Mouse (Mus musculus) gonadal fat pad, adult 2 months (tissue): Measurements from ENCODE around the gene Nptxr. TPM values are rescaled to one million over a fixed set of nuclear protein-coding genes. Genes with fewer than 3 reads are reported as not detected.
A peak's percentile ranks its signal among the peaks of the same experiment; 100 is the strongest.

Experiments
- DNase-seq: peaks from one replicate; pipeline ENCODE4 v3.0.0-alpha.2; 2012; ENCODE audit warnings: low read depth
- polyA plus RNA-seq: library from polyadenylated mRNA; depleted of rRNA; stranded (reverse); fragments of >200 nt; gene quantifications from 2 replicates; pipeline ENCODE4 v1.2.3, GENCODE M21; 2012; rRNA removed

Nptxr gene
- polyA plus RNA-seq, 1 experiment: 2.7 TPM

DNA sequence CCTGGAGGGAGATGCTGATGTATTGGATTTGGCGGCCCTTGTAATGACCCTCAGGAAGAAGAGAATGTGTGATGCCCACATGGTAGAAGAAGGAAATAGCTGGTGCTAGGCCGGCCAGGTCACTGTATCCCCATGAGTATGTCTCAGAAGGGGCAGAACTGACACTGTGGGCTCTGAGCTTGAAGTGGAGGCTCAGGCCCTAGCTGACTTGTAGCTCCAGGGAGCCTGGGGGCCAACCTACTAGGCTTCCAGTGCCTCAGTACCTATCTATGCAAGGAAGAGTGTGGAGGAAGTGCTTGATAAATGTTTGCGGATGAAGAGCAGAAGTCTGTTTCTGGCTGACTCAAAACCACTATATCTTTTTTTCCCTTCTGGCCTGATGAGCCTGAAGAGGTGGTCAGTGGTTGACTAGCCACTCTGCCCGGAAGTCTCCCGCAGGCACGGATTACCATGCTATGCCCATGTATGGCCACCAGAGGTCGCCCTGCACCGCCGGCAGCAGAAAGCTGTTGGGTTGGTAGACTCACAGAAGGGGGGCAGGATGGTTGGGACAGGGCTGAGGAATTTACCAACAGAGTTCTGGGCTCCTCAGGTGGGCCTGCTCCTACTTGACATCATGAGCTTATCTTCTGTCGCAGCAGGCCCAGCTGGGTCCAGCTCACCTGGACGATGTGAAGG is 51.7 kb downstream of the Nptxr start:
- no peak for DNase-seq

DNA sequence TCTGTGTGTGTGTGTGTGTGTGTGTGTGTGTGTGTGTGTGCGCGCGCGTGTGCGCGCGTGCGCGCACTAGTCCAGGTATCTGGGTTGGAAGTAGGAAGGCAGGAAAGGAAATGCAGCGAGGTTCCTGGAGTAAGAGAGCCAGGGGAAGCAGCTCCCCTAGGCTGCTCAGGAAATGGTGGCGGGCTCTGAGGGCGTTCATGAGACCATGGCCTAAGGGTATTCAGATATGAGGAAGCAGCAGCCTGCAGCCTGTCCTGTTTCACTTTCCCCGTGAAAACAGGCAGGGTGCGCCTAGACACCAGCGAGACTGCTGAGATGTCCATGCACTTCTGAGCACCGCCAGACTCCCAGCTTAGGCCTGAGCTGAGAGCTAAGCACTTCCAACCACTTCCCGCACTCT is 52.8 kb downstream of the Nptxr start:
- DNase-seq: no peak

DNA sequence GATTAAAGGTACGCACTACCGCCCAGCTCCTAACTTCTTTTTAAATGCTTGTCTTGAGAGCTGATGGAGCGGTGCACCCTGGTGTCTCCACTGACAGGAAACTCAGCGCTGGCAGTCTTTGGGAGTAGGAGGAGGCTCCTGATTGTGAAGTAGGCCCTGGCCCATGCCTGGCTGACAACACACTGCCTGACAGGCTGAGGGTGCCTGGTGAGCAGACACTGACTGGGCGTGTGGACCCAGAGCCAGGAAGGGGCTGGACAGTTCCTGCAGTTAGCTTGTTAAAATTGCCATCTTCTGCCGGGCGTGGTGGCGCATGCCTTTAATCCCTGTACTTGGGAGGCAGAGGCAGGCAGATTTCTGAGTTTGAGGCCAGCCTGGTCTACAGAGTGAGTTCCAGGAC is 54.3 kb downstream of the Nptxr start:
- no peak for DNase-seq

DNA sequence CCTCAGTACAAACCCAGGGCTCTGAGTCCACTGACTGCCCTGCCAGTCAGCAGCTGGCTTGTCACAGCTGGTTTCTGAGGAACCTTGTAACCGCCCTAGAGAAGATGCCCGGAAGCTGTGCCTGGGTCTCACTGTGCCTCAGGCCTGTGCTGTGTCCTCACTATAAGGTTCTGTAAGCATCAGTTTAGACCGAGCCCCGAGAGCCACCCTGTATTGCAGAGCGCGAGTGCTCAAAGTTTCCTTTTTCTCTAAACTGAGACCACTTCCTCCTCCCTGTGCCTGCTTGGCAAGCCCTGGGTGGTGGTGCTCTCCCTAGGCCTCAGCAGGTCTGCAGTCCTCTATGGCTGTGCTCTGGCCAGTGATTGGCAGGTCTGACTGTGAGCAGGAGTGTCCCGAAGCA is 55.4 kb downstream of the Nptxr start:
- no peak for DNase-seq

DNA sequence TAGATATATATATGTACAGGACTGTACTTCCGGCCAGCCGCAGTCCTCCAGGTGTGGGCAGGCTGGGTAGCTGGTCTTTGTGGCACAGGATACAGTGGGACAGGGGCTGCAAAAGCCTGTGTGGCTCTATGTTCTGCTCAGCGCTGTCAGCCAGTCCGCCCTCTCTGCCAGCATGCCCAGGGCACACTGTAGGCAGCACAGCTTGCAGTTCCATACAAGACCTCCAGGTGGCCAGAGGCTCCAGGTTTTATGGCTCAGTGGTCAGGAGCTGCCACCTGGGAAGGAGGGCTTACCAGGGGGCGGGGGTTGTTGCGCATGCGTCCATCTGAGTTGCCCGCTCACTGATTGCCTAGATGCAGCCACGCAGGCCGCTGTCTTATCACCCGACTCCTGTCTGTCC is 56.6 kb downstream of the Nptxr start:
- no peak for DNase-seq

DNA sequence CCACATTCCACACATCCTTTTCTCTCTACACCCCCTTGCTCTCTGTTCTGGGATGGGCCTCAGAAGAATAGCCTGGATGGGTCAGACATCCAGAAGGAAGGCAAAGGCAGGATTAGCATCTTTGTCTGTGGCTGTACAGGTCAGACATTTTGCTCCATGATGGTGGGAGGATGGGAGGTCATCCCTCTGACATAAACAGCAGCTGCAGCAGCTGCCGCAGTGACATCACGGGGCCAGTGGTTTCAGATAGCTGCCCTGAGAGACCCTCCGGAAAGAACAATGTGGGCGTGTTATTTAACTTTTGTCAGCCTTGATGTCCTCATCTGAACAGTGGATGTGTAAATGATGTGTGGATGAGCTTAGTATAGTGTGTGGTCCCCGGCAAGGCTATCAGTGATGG is 58.7 kb downstream of the Nptxr start:
- DNase-seq: no peak

DNA sequence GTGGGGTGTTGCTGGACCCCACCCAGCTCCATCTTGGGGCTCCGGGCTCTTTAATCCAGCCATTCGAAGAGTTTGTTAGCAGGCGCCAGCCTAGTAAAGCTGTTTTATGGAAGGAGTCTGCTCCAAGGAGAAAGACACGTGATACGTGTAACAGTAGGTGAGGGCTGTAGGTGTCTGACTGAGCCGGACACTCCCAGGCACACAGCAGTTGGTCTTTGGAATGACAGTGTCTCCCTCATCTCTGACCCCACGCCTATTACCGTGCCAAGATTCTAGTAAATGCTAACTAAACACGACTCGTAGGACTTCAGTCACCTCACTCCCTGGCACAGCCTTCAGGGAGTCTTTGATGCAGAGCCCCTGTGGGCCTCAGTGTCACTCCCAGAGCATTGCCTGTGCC is 59.3 kb downstream of the Nptxr start:
- DNase-seq: no peak

DNA sequence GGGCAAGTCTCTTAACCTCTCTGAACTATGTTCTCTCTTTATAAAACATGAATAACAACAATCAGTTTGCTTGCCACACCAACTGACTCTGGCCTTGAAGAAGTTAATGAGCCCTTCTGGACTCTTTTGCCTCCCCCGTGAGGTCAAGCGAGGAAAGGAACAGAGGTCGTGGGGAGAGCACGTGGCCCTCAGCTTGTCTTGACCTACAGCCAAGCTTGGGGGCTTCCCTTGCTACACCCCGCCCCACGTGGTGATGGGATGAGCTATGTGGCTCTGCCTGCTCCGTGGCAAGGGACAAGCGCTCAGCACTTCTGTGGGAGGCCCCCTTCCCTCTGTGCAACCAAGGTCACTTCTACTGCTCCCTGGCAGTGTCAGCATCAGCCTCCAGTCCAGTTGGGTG is 59.8 kb downstream of the Nptxr start:
- no peak for DNase-seq

DNA sequence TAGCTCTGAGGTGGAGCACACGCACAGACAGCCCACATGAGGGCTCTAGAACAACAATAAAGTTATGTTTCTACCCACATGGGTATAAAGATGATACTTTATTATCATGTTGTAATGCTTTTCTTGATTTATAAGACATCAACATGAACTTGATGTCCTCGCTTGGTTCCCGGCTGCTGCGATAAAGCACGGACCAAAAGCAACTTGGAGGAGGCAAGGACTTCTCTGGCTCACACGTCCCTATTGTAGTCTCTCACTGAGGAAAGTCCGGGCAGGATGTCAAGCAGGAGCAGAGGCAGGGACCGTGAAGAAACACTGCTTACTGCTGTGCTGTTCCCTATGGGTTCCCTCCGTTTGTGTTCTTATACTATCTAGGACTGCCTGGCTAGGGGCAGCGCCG is 60.6 kb downstream of the Nptxr start:
- DNase-seq: no peak

DNA sequence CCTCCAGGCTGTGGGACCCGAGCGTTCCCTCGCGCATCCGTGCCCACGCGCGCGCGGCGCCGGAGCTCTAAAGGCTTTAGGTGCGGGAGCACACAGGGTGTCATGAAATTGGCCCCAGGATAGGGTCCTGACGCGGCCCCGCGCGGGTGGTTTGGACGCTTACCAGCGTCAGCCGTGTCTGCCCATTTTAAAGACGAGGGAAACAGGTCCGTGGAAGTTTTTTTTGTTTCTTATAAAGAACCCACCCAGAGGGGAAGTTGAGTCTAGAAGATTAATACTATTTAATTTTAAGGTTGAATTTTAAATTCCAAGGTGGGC is 61.9 kb downstream of the Nptxr start:
- DNase-seq: no peak

DNA sequence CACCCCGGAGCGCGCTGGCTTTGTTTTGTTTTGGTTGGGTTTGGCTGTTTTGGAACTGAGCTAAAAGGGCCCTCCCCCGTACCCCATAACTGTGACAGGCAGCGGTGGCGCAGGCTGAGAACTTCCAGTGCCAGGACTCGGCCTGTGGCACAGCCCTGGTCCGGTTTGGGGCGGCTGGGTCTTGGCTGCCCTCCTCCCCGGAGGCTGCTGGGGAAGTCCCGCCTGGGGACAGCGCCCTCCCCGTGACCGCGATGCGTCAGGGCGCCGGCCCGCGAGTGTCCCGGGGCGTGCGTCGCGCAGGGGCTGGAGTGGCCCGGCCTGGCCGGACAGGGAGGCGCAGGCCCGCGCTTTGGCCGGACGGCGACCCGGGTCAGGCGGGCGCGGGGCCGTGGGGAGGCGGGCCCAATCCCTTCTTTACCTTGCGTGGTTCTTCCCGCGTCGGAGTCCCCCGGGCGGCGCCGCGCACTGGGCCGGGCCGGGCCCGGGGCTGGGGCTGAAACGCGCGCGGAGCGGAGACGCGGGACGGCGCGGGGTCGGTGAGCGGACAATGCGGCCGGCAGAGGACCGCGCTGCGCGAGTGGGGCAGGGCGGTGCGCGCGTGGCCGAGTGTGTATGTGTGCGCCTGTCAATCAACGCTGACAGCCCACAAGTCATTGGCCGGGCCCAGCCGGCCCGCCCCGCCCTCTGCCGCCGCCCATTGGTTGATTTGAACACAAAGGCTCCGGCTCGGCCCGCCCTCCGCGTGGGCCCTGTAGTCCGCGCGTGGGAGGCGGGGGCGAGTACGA is 62.5 kb downstream of the Nptxr start, which contains the start of gene Sun2:
Gene Sun2 (minus strand): TSS at position 616 of the 785 bp plus-strand sequence.
- DNase-seq: no peak

DNA sequence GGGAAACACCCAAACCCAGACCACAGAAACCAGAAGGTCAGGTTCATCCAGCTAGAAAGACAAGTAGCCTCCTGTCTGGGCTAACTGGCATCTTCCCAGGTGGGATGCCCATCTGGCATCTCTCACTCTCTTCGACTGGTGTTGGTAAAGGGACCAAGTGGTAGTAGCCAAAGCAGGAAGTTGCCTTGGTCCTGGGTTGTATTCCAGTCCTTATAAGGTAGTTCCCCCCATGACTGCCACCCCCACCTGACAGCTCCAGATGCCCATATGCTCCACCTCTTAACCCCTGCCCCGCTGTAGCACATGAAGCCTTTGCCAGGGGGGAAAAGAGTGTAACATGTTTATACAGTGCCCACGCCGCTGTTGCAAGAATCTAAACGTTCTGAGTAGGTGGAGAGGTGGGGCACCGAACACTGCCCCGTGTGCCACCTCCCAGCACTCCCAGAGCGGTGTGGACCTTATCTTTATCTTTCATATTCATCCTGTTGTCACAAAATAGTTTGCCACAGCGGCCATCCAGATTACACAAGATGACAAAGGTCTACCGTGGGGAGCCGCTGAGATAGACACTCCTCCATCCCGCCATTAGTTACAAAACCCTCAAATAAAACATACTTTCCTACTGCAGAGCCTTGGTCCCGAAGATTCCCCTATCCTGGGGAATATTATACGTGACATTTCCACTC is 63.2 kb downstream of the Nptxr start:
- peak; percentile 93 for DNase-seq

DNA sequence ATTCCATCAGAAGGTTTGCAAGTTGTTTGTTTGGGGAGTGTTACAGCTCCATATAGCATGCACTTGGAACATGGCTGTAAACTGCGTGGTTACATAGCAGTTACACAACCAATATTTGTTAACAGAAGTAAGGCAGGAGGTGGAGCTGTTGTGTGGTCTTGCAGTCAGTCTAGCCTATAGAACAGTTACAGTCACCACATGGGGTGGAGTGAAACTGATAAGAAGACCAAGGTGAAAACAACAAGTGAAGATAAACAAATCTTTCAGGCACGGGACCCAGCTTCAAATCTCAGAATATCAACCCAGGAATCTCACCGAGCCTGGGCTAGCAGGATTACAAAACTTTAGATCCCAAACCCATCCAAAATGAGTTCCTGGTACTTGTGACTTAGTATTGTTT is 63.8 kb downstream of the Nptxr start:
- no peak for DNase-seq

Other genes starting within 250 kb of the Nptxr start
- 0.41 and 0.50 TPM in 2 replicates for gene Dmc1, start 199.7 kb downstream of the Nptxr start, polyA plus RNA-seq
- gene Fam227a, start 145.8 kb downstream of the Nptxr start, polyA plus RNA-seq: 2.6 and 2.7 TPM in 2 replicates
- 8.6 and 16.0 TPM in 2 replicates for gene Cby1, start 145.6 kb downstream of the Nptxr start, polyA plus RNA-seq
- gene Tomm22, start 133.9 kb downstream of the Nptxr start, polyA plus RNA-seq: 44.6 and 54.0 TPM in 2 replicates
- gene Josd1, start 116.8 kb downstream of the Nptxr start, polyA plus RNA-seq: 23.7 and 24.3 TPM in 2 replicates
- 27.7 and 37.8 TPM in 2 replicates for gene Gtpbp1, start 113.9 kb downstream of the Nptxr start, polyA plus RNA-seq
- gene Sun2, start 62.2 kb downstream of the Nptxr start, polyA plus RNA-seq: 72.1 and 91.4 TPM in 2 replicates
- gene Dnal4, start 26.9 kb downstream of the Nptxr start, polyA plus RNA-seq: 41.4 and 42.0 TPM in 2 replicates
- gene Npcd, start 29.5 kb upstream of the Nptxr start, polyA plus RNA-seq: 0.12 TPM in 1 of 2 replicates, not detected in the other
- 56.9 and 67.6 TPM in 2 replicates for gene Cbx6, start 29.9 kb upstream of the Nptxr start, polyA plus RNA-seq
- 47.7 and 56.4 TPM in 2 replicates for gene Apobec3, start 86.9 kb upstream of the Nptxr start, polyA plus RNA-seq
- gene Cbx7, start 166.4 kb upstream of the Nptxr start, polyA plus RNA-seq: 27.2 and 31.5 TPM in 2 replicates
- 25.8 and 26.8 TPM in 2 replicates for gene Pdgfb, start 210.2 kb upstream of the Nptxr start, polyA plus RNA-seq